Mouse (Mus musculus) c-Kit-positive CD71-positive TER-119-negative erythroid progenitor cells, embryonic 14.5 days (primary cell): Measurements from ENCODE around the gene Gm20388.

Experiments used
- DNase-seq: peaks from one replicate; pipeline ENCODE4 v3.0.0-alpha.2; 2013; ENCODE audit warnings: low read depth

Gm20388 gene

GRCm38 (mm10) chr8:121978670-121979069, 2068.0 kb downstream of the Gm20388 start:
- no peak for DNase-seq

- no peak for DNase-seq
Measured at GRCm38 (mm10) chr8:121980792-121981519, 2070.3 kb downstream of the Gm20388 start.

GRCm38 (mm10) chr8:121981520-121981895, 2070.9 kb downstream of the Gm20388 start:
- DNase-seq = no peak

- no peak for DNase-seq
Measured at GRCm38 (mm10) chr8:121985673-121986072, 2075.0 kb downstream of the Gm20388 start.

- no peak for DNase-seq
Measured at GRCm38 (mm10) chr8:121987892-121988291, 2077.3 kb downstream of the Gm20388 start.

- DNase-seq = no peak
Measured at GRCm38 (mm10) chr8:121990506-121991255, 2080.0 kb downstream of the Gm20388 start.

GRCm38 (mm10) chr8:121991611-121992010, 2081.0 kb downstream of the Gm20388 start:
- no peak for DNase-seq

GRCm38 (mm10) chr8:121992911-121993310, 2082.3 kb downstream of the Gm20388 start:
- DNase-seq = no peak

- DNase-seq = no peak
Measured at GRCm38 (mm10) chr8:121995112-121995511, 2084.5 kb downstream of the Gm20388 start.

- no peak for DNase-seq
Measured at GRCm38 (mm10) chr8:121995895-121996294, 2085.3 kb downstream of the Gm20388 start.

GRCm38 (mm10) chr8:121998631-121999030, 2088.0 kb downstream of the Gm20388 start:
- no peak for DNase-seq

GRCm38 (mm10) chr8:121999211-121999610, 2088.6 kb downstream of the Gm20388 start:
- DNase-seq = no peak

- no peak for DNase-seq
Measured at GRCm38 (mm10) chr8:122001339-122002115, 2090.9 kb downstream of the Gm20388 start.

GRCm38 (mm10) chr8:122003646-122004045, 2093.0 kb downstream of the Gm20388 start:
- DNase-seq = no peak

- no peak for DNase-seq
Measured at GRCm38 (mm10) chr8:122004131-122004530, 2093.5 kb downstream of the Gm20388 start.

GRCm38 (mm10) chr8:122005422-122006204, 2095.0 kb downstream of the Gm20388 start:
- DNase-seq = no peak

GRCm38 (mm10) chr8:122006688-122007484, 2096.2 kb downstream of the Gm20388 start:
- DNase-seq = no peak

- DNase-seq = no peak
Measured at GRCm38 (mm10) chr8:122008395-122008794, 2097.8 kb downstream of the Gm20388 start.

GRCm38 (mm10) chr8:122010638-122011037, 2100.0 kb downstream of the Gm20388 start:
- DNase-seq = no peak

GRCm38 (mm10) chr8:122011066-122011588, 2100.5 kb downstream of the Gm20388 start:
- no peak for DNase-seq

- no peak for DNase-seq
Measured at GRCm38 (mm10) chr8:122014606-122015005, 2104.0 kb downstream of the Gm20388 start.
